Mouse (Mus musculus): ENCODE data around the gene Nxph4. TPM values are rescaled to one million over a fixed set of nuclear protein-coding genes. Genes with fewer than 3 reads are reported as not detected.
A peak's percentile ranks its signal among the peaks of the same experiment; 100 is the strongest.

Gene Nxph4
- polyA plus RNA-seq, 1 experiment from 2014 or later: 4.4 TPM

DNA sequence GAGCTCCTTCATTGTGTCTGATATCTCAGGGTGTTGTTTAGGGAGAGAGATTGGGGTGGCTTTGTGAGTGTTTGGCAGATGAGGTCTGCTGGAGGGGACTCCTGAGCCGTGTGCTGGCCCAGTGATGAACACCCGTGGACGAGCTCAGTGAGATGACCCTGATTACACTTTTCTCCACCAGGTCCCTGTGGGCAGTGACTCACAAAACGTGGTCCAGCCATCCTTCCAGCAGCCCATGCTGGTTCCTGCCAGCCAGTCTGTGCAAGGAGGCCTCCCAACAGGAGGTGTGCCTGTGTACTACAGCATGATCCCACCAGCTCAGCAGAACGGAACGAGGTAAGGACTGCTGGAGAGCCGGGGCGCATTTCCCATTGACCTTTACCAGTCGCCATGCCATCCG, 49.1 kb downstream of the Nxph4 start:
- Histone ChIP-seq H3K4me2 (ENCODE audit: low read depth, low read length) (no peak overlapping the region), H3K36me3 (ENCODE audit: control insufficient read depth, insufficient read depth, low read length) (peaks cover 5% of the 10 kb centered on the region), H3K27ac (ENCODE audit: low read length) (no peak overlapping the region), H3K4me3 (ENCODE audit: low read length) (no peak overlapping the region), H3K9me3 (ENCODE audit: control insufficient read depth, low read length) (no peaks in the 10 kb centered on the region), H3K9ac (ENCODE audit: low read depth, low read length) (no peak overlapping the region), H3K27me3 (replicated peaks; ENCODE audit: control insufficient read depth, insufficient read depth, low read length) (no peaks in the 10 kb centered on the region), H3K4me1 (ENCODE audit: control insufficient read depth, insufficient read depth, low read length) (no peaks in the 10 kb centered on the region; the same call in 1 of the 2 replicates)
- no peak for ATAC-seq
- WGBS: 89% methylated on average over 10 of the region's 10 CpGs

- 0 out of 2 replicates have a peak overlapping the region, but pooled peaks have one; percentile 11 for H3K27ac ChIP-seq (ENCODE audit: low read length)
- H3K4me1 ChIP-seq (ENCODE audit: control insufficient read depth, insufficient read depth, low read length): no peaks in the 10 kb centered on the region; the same call in 1 of the 2 replicates
- peaks cover 8% of the 10 kb centered on the region for H3K36me3 ChIP-seq (ENCODE audit: control insufficient read depth, insufficient read depth, low read length)
- H3K27me3 ChIP-seq (replicated peaks; ENCODE audit: control insufficient read depth, insufficient read depth, low read length): no peaks in the 10 kb centered on the region
- 75% methylated on average over 19 of the region's 19 CpGs for WGBS
- H3K9me3 ChIP-seq (ENCODE audit: control insufficient read depth, low read length): no peaks in the 10 kb centered on the region
- no peak overlapping the region for H3K9ac ChIP-seq (ENCODE audit: low read depth, low read length)
- no peak overlapping the region for H3K4me3 ChIP-seq (ENCODE audit: low read length)
- H3K4me2 ChIP-seq (ENCODE audit: low read depth, low read length): no peak overlapping the region
- ATAC-seq: peak; percentile 58
Measured at GRCm38 (mm10) chr10:127480833-127481813, 53.2 kb downstream of the Nxph4 start.

GRCm38 (mm10) chr10:127479131-127479530, 55.2 kb downstream of the Nxph4 start:
- Histone ChIP-seq H3K36me3 (ENCODE audit: control insufficient read depth, insufficient read depth, low read length) (peaks cover 3% of the 10 kb centered on the region), H3K27me3 (replicated peaks; ENCODE audit: control insufficient read depth, insufficient read depth, low read length) (no peaks in the 10 kb centered on the region), H3K4me3 (ENCODE audit: low read length) (no peak overlapping the region), H3K9ac (ENCODE audit: low read depth, low read length) (no peak overlapping the region), H3K4me2 (ENCODE audit: low read depth, low read length) (no peak overlapping the region), H3K9me3 (ENCODE audit: control insufficient read depth, low read length) (no peaks in the 10 kb centered on the region), H3K27ac (ENCODE audit: low read length) (no peak overlapping the region), H3K4me1 (ENCODE audit: control insufficient read depth, insufficient read depth, low read length) (no peaks in the 10 kb centered on the region; the same call in 1 of the 2 replicates)
- 95% methylated on average over 4 of the region's 4 CpGs for WGBS
- ATAC-seq: no peak

DNA sequence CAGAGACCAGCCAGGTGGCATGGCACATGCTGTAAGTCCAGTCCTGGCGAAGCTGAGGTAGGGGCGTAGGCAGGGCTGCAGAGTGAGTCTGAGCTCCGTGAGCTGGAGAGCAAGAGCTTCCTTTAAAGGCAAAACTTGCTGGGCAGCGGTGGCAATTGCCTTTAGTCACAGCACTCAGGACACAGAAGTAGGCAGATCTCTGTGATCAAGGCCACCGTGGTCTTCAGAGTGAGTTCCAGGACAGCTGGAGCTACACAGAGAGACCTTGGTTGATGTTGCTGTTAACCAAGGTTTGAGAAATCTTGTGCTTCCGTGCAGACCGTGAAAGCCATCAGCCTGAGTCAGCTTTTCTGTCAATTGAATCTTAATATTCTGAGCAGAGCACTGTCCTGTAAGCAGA, 57.1 kb downstream of the Nxph4 start:
- 82% methylated on average over 7 of the region's 7 CpGs for WGBS
- no peaks in the 10 kb centered on the region; the same call in 1 of the 2 replicates for H3K4me1 ChIP-seq (ENCODE audit: control insufficient read depth, insufficient read depth, low read length)
- no peak for ATAC-seq
- no peak overlapping the region for H3K27ac ChIP-seq (ENCODE audit: low read length)
- peaks cover 3% of the 10 kb centered on the region for H3K36me3 ChIP-seq (ENCODE audit: control insufficient read depth, insufficient read depth, low read length)
- no peak overlapping the region for H3K4me2 ChIP-seq (ENCODE audit: low read depth, low read length)
- no peaks in the 10 kb centered on the region for H3K27me3 ChIP-seq (replicated peaks; ENCODE audit: control insufficient read depth, insufficient read depth, low read length)
- no peak overlapping the region for H3K9ac ChIP-seq (ENCODE audit: low read depth, low read length)
- H3K9me3 ChIP-seq (ENCODE audit: control insufficient read depth, low read length): no peaks in the 10 kb centered on the region
- H3K4me3 ChIP-seq (ENCODE audit: low read length): no peak overlapping the region

DNA sequence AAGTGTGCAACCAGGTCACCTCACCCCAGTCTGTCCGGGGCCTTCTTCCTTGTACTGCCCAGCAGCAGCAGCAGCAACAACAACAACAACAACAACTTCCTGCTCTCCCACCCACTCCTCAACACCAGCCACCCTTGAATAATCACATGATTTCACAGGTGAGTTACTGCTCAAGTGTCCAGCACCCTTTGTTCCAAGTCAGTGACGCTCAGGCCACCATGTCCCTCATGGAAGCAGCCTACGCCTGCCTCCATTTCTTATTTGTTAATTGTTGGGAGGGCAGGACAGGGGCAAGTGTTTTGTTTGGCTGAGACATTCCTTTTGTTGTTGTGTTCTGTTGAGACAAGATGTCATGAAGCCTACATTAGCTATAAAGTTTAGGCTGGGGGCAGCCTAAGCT, 57.8 kb downstream of the Nxph4 start:
- WGBS: 76% methylated on average over 3 of the region's 3 CpGs
- Histone ChIP-seq H3K4me1 (ENCODE audit: control insufficient read depth, insufficient read depth, low read length) (no peaks in the 10 kb centered on the region; the same call in 1 of the 2 replicates), H3K27ac (ENCODE audit: low read length) (no peak overlapping the region), H3K9ac (ENCODE audit: low read depth, low read length) (no peak overlapping the region), H3K4me3 (ENCODE audit: low read length) (no peak overlapping the region), H3K27me3 (replicated peaks; ENCODE audit: control insufficient read depth, insufficient read depth, low read length) (no peaks in the 10 kb centered on the region), H3K9me3 (ENCODE audit: control insufficient read depth, low read length) (no peaks in the 10 kb centered on the region), H3K36me3 (ENCODE audit: control insufficient read depth, insufficient read depth, low read length) (peaks cover 5% of the 10 kb centered on the region), H3K4me2 (ENCODE audit: low read depth, low read length) (no peak overlapping the region)
- no peak for ATAC-seq

Other genes starting within 250 kb of the Nxph4 start
- 9.9 and 11.1 TPM in 2 replicates for gene Mbd6, start 245.5 kb downstream of the Nxph4 start, polyA plus RNA-seq (2015; fragmentation: Nextera tagmentation; extraction: Ambion mirVana)
- gene Mars, start 222.8 kb downstream of the Nxph4 start, polyA plus RNA-seq (2015; fragmentation: Nextera tagmentation; extraction: Ambion mirVana): 96.8 and 108 TPM in 2 replicates
- 7.9 and 9.0 TPM in 2 replicates for gene Arhgap9, start 212.6 kb downstream of the Nxph4 start, polyA plus RNA-seq (2015; fragmentation: Nextera tagmentation; extraction: Ambion mirVana)
- 6.6 and 7.6 TPM in 2 replicates for gene Gli1, start 192.6 kb downstream of the Nxph4 start, polyA plus RNA-seq (2015; fragmentation: Nextera tagmentation; extraction: Ambion mirVana)
- not detected in 2 replicates for gene Inhbe, start 180.1 kb downstream of the Nxph4 start, polyA plus RNA-seq (2015; fragmentation: Nextera tagmentation; extraction: Ambion mirVana)
- not detected in 2 replicates for gene Inhbc, start 164.1 kb downstream of the Nxph4 start, polyA plus RNA-seq (2015; fragmentation: Nextera tagmentation; extraction: Ambion mirVana)
- gene R3hdm2, start 154.2 kb downstream of the Nxph4 start, polyA plus RNA-seq (2015; fragmentation: Nextera tagmentation; extraction: Ambion mirVana): 17.7 and 18.3 TPM in 2 replicates
- gene Stac3, start 32.9 kb downstream of the Nxph4 start, polyA plus RNA-seq (2015; fragmentation: Nextera tagmentation; extraction: Ambion mirVana): 0.32 and 0.67 TPM in 2 replicates
- gene Ndufa4l2, start 19.6 kb downstream of the Nxph4 start, polyA plus RNA-seq (2015; fragmentation: Nextera tagmentation; extraction: Ambion mirVana): 64.5 and 64.6 TPM in 2 replicates
- gene Shmt2, start 12.1 kb downstream of the Nxph4 start, polyA plus RNA-seq (2015; fragmentation: Nextera tagmentation; extraction: Ambion mirVana): 146 and 170 TPM in 2 replicates
- 64.6 and 67.0 TPM in 2 replicates for gene Lrp1, start 86.6 kb upstream of the Nxph4 start, polyA plus RNA-seq (2015; fragmentation: Nextera tagmentation; extraction: Ambion mirVana)
- 46.8 and 49.3 TPM in 2 replicates for gene Stat6, start 108.4 kb upstream of the Nxph4 start, polyA plus RNA-seq (2015; fragmentation: Nextera tagmentation; extraction: Ambion mirVana)
- 4.8 and 5.9 TPM in 2 replicates for gene Nemp1, start 132.3 kb upstream of the Nxph4 start, polyA plus RNA-seq (2015; fragmentation: Nextera tagmentation; extraction: Ambion mirVana)
- 7.5 and 8.4 TPM in 2 replicates for gene Nab2, start 134.0 kb upstream of the Nxph4 start, polyA plus RNA-seq (2015; fragmentation: Nextera tagmentation; extraction: Ambion mirVana)
- gene Myo1a, start 170.6 kb upstream of the Nxph4 start, polyA plus RNA-seq (2015; fragmentation: Nextera tagmentation; extraction: Ambion mirVana): 53.8 and 61.2 TPM in 2 replicates
- 1.3 and 2.2 TPM in 2 replicates for gene Tac2, start 189.9 kb upstream of the Nxph4 start, polyA plus RNA-seq (2015; fragmentation: Nextera tagmentation; extraction: Ambion mirVana)
- 1.6 TPM in 2 replicates for gene Zbtb39, start 205.0 kb upstream of the Nxph4 start, polyA plus RNA-seq (2015; fragmentation: Nextera tagmentation; extraction: Ambion mirVana)
- 2.1 and 2.2 TPM in 2 replicates for gene Gpr182, start 217.2 kb upstream of the Nxph4 start, polyA plus RNA-seq (2015; fragmentation: Nextera tagmentation; extraction: Ambion mirVana)
- gene Rdh1, start 225.2 kb upstream of the Nxph4 start, polyA plus RNA-seq (2015; fragmentation: Nextera tagmentation; extraction: Ambion mirVana): 0.05 TPM in 2 replicates
- 0.17 TPM in 1 of 2 replicates, not detected in the other for gene Rdh16f1, start 225.2 kb upstream of the Nxph4 start, polyA plus RNA-seq (2015; fragmentation: Nextera tagmentation; extraction: Ambion mirVana)
- gene Rdh9, start 241.8 kb upstream of the Nxph4 start, polyA plus RNA-seq (2015; fragmentation: Nextera tagmentation; extraction: Ambion mirVana): 0.26 TPM in 1 of 2 replicates, not detected in the other

All from intestine, embryonic 16.5 days (tissue).